Mouse (Mus musculus): Measurements from ENCODE around the gene Slc22a4.

DNA sequence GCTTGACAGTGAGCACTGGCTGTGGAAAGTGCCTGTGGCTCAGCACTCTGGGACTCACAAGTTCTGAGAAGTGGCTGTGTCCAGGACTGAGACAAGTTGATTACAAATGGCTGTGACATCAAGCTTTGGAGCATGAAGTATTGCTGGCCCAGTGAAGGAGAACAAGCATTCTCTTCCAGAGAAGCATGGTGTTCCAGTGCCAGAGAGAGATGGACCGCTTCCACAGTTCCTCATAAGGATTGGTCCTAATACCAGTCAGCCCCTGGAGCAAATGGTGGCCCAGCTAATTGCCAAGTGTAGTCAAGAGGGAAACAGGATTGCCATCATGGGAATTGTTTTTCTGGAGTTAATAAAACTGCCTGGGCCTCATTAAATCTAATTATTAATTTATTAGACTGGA lies 48.2 kb upstream of the Slc22a4 start:
- TF ChIP-seq CTCF (IDR thresholded peaks at IDR 0.05; ENCODE audit: extremely low read depth, insufficient read depth, insufficient read length, insufficient replicate concordance): no peak
- TF ChIP-seq POLR2A (IDR thresholded peaks at IDR 0.05; ENCODE audit: low read depth, low read length): no peak
